Mouse (Mus musculus) thymus, adult 2 months (tissue): Measurements from ENCODE around the gene Fam172a. TPM values are rescaled to one million over a fixed set of nuclear protein-coding genes. Genes with fewer than 3 reads are reported as not detected.

Experiments used
- DNase-seq: peaks from one replicate; pipeline ENCODE4 v3.0.0; 2021
- H3K27ac ChIP-seq: fragments of 200-500 bp; 2 replicates; pipeline ENCODE4 v1.5.1; 2012; ENCODE audit warnings: low read length, control low read depth; ENCODE audit not compliant: control insufficient read depth, insufficient read depth
- H3K27me3 ChIP-seq: fragments of 200-500 bp; 2 replicates; pipeline ENCODE4 v1.6.1; 2012; ENCODE audit warnings: mild to moderate bottlenecking, low read length, moderate library complexity, mixed read lengths; ENCODE audit not compliant: control insufficient read depth, insufficient read depth
- H3K36me3 ChIP-seq: fragments of 200-500 bp; 2 replicates; pipeline ENCODE4 v1.6.1; 2012; ENCODE audit warnings: mild to moderate bottlenecking, low read length, moderate library complexity; ENCODE audit not compliant: control insufficient read depth, insufficient read depth
- H3K4me1 ChIP-seq: fragments of 200-500 bp; replicated peaks from 2 replicates; pipeline ENCODE4 v1.6.1; 2012; ENCODE audit warnings: low read length; ENCODE audit not compliant: control insufficient read depth, insufficient read depth
- H3K4me3 ChIP-seq: fragments of 200-500 bp; 2 replicates; pipeline ENCODE4 v1.5.1; 2012; ENCODE audit warnings: mild to moderate bottlenecking, low read length, control low read depth, moderate library complexity; ENCODE audit not compliant: control insufficient read depth, insufficient read depth
- CTCF ChIP-seq: fragments of 200-500 bp; IDR thresholded peaks from 2 replicates; pipeline ENCODE4 v1.5.1; 2012; ENCODE audit warnings: mild to moderate bottlenecking, control low read depth, low read length, moderate library complexity, borderline replicate concordance; ENCODE audit not compliant: control insufficient read depth, poor library complexity, insufficient read depth; ENCODE audit errors: extremely low read depth
- POLR2A ChIP-seq: fragments of 200-500 bp; IDR thresholded peaks from 2 replicates; pipeline ENCODE4 v1.6.1; 2012; ENCODE audit warnings: mild to moderate bottlenecking, low read length, control low read depth, moderate library complexity; ENCODE audit not compliant: control insufficient read depth, poor library complexity, insufficient read depth; ENCODE audit errors: extremely low read depth
- WGBS: fragments of 180-500 bp; shearing (Covaris S2); methylation state at CpG from one replicate; pipeline ENCODE4 v1.1.7; 2018; 5-methylcytosine and 5-hydroxymethylcytosine counted together
- polyA plus RNA-seq: library from polyadenylated mRNA; depleted of rRNA; stranded (reverse); fragments of >200 nt; gene quantifications from 2 replicates; pipeline ENCODE4 v1.2.3, GENCODE M21; 2012

Fam172a gene
- polyA plus RNA-seq, 1 experiment = 22.7 TPM

DNA sequence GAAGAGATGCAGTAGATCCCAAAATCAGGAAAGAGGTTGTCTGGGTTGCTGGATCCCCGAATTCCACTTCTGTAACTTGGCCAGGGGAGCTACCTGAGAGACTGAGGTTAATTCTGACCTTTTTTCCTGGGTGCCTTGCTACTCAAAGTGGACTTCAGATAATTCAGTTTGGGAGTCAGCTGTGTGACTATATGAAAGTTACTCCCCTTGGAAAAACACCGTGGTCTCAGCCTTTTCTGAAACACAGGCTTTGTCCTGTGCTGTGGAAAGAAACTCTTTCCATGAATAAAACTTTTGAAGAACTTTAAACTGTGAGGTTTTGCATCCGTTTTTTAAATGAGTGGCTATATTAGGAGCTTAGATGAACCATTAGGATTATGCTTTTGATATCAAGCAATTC lies 472.4 kb downstream of the Fam172a start:
- no peak for DNase-seq
- Histone ChIP-seq H3K4me1 (no peaks in the 10 kb centered on the region), H3K27me3 (peaks cover 5% of the 10 kb centered on the region), H3K36me3 (no peaks in the 10 kb centered on the region), H3K27ac (no peak overlapping the region), H3K4me3 (no peak overlapping the region)
- WGBS = 10% methylated on average over 3 of the region's 3 CpGs
- no peak for TF ChIP-seq POLR2A
- no peak for TF ChIP-seq CTCF

GRCm38 (mm10) chr13:78174891-78175290 lies 473.1 kb downstream of the Fam172a start:
- TF ChIP-seq POLR2A = no peak
- H3K4me1 ChIP-seq = no peaks in the 10 kb centered on the region
- WGBS = 21% methylated on average over 1 of the region's 1 CpGs
- no peaks in the 10 kb centered on the region for H3K36me3 ChIP-seq
- peaks cover 8% of the 10 kb centered on the region for H3K27me3 ChIP-seq
- DNase-seq = no peak
- H3K27ac ChIP-seq = no peak overlapping the region
- H3K4me3 ChIP-seq = no peak overlapping the region

DNA sequence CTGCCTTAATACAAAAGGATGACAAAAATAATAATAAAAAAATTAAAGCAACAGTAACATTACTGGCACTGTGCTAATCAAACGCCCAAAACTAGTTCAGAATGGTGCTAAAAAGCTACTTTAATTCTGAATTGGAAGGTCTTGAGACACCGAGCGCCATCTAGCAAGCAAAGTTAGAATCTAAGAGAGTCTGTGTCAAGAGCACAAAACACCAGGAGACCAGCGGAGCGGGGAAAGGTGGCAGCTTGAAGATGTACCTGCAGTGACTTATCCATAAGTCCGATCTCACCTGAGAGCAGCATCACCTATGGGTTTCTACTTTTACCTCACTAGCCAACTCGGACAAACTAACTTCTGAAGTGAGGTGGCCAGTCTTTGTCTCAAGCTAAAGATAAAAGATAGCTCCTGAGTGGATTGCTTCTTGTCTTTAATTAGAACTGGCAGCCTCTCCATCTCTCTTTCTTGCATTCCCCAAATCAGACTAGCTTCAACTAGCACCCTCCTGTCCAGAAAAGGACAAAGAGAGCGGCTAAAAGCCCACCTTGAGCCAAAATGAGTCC lies 474.1 kb downstream of the Fam172a start:
- H3K36me3 ChIP-seq = no peaks in the 10 kb centered on the region
- H3K27me3 ChIP-seq = peaks cover 9% of the 10 kb centered on the region
- H3K4me1 ChIP-seq = no peaks in the 10 kb centered on the region
- DNase-seq = no peak
- H3K27ac ChIP-seq = no peak overlapping the region
- 7% methylated on average over 8 of the region's 8 CpGs for WGBS
- TF ChIP-seq CTCF (no peak), POLR2A (no peak)
- H3K4me3 ChIP-seq = no peak overlapping the region

- H3K4me3 ChIP-seq = no peak overlapping the region
- no peak overlapping the region for H3K27ac ChIP-seq
- no peak for DNase-seq
- WGBS = 14% methylated on average over 5 of the region's 5 CpGs
- H3K36me3 ChIP-seq = no peaks in the 10 kb centered on the region
- peaks cover 13% of the 10 kb centered on the region for H3K27me3 ChIP-seq
- TF ChIP-seq POLR2A (no peak), CTCF (no peak)
- H3K4me1 ChIP-seq = no peaks in the 10 kb centered on the region
Observed at GRCm38 (mm10) chr13:78177381-78177950, 475.6 kb downstream of the Fam172a start.

DNA sequence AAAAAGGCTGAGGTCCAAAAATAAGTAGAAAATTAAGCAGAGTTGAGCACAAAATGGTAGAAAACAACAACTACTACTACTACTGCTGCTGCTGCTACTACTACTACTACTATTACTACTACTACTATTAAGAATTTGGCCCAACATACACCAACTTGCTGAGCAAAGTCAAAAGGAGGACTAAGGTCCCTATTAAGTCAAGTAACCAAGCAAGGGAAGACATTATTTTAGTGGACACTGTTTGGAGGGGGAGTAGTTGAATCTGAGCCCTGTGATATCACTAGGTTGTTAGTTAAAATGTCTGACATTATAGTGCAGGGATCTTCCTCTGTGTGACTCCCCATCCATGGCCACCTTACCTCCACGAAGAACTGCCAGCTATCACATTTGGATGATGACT lies 476.2 kb downstream of the Fam172a start:
- Histone ChIP-seq H3K27me3 (peaks cover 13% of the 10 kb centered on the region), H3K4me3 (no peak overlapping the region), H3K27ac (no peak overlapping the region), H3K4me1 (no peaks in the 10 kb centered on the region), H3K36me3 (no peaks in the 10 kb centered on the region)
- DNase-seq = no peak
- 0% methylated on average over 1 of the region's 1 CpGs for WGBS
- no peak for TF ChIP-seq CTCF
- TF ChIP-seq POLR2A = no peak

GRCm38 (mm10) chr13:78178771-78179170 lies 476.9 kb downstream of the Fam172a start:
- no peak for DNase-seq
- Histone ChIP-seq H3K27me3 (peaks cover 13% of the 10 kb centered on the region), H3K36me3 (no peaks in the 10 kb centered on the region), H3K27ac (no peak overlapping the region), H3K4me1 (no peaks in the 10 kb centered on the region), H3K4me3 (no peak overlapping the region)
- 17% methylated on average over 5 of the region's 5 CpGs for WGBS
- TF ChIP-seq CTCF (no peak), POLR2A (no peak)
